Mouse (Mus musculus) heart, adult 9 months (tissue): ENCODE measurements at regions not wholly inside any gene's neighbourhood (a gene's known extent, or its start where the extent isn't known, plus 50 kb on each side); places are given as distances from the start of the nearest gene placed in this dataset.

Experiments
- DNase-seq, 2 experiments: peaks; one replicate each; pipeline ENCODE4 v3.0.0; 2022; ENCODE audit warnings: low spot score in 2 of 2

DNA sequence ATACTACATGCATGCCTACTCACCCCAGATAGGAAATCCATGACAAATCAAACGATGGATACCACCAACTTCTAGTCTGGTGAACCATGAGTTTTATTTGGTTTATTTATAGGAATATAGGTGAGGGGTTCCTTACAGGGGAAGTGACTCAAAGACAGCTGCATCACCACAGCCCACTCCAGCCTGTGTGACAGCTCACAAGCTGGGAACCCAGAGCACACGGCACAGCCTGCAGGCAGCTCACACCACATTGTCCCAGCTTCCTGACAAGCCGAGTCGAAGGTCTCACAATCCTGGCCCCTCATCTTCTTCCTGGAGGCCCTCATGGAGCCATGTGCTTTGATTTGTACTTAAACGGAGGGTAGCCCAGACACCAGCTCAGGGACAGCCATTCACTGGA, 214.7 kb downstream of the Cog6 start:
- no peak for DNase-seq

DNA sequence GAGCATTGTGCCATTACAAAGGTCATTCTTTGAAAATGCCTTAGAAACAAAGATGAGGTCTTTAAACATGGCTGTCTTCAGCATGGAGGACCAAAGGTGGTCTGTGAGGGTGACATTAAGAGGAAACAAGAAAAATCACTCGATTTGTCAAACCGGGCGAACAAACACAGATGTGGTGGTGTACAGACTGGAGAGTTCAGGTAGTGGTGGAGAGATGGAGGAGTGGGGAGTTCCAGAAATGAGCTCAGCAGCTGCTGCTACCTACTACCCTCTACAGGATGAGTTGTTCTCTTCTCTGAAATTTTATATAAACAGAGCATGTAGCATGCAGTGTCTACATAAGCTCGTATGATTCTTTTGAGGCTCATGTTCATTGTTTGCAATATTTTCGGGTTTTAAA, 215.6 kb downstream of the Cog6 start:
- no peak for DNase-seq

DNA sequence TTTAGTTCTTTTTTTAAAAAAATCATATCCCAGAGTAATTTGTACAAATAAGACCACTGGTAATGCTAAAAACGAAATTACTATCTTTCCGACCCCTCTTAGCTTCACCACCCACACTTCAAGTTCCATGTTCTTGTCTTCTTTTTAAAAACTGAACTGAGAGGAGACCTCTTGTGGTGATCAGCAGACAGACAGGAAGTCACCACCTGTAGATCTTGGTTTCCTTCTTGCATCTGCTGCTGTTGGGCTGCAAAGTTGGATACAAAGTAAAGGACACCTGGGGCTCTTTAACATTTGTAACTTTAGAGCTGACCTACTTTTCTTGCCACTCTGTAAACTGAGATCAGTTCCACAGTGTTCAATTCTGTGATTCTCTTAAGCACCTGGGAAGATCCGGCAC, 216.4 kb downstream of the Cog6 start:
- DNase-seq = no peak

DNA sequence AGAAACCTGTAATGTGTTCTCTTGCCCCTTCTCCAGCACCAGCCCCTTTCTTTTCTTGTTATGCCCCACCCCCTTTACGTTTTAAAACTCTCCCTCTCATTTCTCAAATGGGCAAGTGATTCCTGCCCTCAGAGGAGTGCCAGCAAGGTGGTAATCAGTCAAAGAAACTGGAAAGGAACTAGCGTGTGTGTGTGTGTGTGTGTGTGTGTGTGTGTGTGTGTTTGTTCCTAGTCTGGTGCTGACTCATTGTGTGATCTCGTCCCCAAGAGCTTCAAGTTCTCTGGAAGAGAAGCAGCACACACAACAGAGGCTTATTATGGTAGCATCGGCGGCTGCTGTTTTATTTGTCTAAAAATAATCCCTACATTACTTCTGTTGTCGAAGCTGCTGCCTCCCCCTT, 219.2 kb downstream of the Cog6 start:
- DNase-seq = peak; percentile 15 to 26

DNA sequence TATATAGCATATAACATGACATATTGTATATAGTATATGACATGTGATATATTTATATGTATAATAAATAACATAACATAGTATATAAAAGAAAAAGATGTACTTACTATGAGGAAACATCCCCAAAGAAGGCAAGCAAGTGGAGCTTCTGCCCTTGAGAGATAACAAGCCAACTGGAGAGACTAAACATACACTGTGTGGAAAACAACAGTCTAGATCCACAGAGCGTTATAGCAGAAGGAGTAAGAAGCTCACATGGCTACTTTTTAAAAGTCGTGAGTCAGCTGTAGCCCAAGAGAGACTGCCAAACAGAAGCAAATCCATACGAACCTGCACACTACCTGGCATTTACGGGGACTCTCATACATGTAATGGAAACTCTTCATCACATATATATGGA, 219.9 kb downstream of the Cog6 start:
- DNase-seq = no peak

DNA sequence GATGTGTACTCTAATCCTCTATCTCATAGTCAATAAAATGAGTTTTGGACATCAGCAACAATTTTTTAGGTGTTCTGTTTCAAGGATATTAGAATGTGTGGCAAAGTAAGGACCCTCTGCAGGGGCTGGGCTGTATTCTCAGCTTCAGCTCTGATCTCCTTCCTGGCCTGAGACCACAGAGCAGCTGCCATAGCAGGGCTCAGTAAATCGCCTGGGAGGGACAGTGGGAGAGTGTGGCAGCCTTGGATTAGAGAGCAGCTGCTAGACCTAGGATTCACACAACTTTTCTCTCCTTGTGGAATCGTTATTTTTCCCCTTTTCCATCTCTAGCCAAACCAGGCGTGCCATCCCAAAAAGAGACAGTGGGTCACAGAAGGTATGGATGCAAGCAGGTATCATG, 222.8 kb downstream of the Cog6 start:
- no peak for DNase-seq

DNA sequence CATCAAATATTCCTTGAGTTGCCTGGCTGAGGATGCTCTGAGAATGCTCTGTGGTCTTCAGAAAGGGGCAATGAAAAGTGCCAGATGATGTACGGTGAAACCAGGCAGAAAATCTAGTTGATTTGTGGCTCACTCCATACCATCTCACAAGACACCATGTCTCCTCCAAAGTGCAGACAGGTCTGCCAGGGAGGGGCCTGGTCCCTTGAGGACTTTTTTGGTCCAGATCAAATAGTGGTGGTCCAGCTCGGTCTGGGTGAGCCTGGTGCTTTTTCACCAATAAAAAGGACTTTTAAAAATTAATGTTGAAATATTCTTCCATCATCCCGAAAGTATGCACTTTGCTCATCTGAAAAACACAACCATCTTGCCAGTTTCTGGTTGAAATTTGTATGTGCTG, 224.2 kb downstream of the Cog6 start:
- DNase-seq = peak; percentile 10 to 49

DNA sequence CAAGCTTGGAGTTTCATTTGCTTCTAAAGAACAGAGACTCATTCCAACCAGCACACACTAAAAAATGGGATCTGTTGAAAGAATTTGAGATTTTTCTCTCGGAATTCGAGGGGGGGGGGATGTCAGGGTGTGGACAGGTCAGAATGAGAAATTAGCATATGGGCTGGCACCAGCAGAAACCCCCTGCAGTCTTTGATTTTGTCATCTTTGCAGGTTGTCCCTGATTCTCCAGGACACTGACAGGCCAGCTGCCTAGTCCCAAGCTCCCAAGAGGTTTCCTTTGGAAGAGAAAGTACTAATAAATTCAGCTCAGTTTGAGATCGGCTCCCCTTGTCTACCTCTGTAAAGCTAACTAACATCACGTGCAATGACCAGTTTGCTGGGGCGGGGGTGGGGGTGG, 224.9 kb downstream of the Cog6 start:
- no peak for DNase-seq

DNA sequence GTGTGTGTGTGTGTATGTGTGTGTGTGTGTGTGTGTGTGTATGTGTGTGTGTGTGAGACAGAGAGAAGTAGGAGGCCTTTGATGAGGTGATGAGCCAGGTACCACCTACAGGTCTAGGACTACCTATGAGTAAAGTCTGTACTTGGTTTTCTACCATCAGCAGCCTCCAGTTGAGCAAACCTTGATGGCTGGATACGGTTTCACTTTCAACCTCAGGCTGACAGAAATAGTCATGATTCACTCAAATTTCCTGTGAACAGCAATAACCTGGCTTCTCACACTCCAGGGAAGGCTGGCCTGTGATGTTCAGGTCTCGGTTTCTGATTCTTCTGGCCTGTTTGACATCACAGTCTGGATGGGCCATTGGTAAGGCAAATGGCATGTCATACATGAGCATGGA, 226.1 kb downstream of the Cog6 start:
- no peak for DNase-seq

DNA sequence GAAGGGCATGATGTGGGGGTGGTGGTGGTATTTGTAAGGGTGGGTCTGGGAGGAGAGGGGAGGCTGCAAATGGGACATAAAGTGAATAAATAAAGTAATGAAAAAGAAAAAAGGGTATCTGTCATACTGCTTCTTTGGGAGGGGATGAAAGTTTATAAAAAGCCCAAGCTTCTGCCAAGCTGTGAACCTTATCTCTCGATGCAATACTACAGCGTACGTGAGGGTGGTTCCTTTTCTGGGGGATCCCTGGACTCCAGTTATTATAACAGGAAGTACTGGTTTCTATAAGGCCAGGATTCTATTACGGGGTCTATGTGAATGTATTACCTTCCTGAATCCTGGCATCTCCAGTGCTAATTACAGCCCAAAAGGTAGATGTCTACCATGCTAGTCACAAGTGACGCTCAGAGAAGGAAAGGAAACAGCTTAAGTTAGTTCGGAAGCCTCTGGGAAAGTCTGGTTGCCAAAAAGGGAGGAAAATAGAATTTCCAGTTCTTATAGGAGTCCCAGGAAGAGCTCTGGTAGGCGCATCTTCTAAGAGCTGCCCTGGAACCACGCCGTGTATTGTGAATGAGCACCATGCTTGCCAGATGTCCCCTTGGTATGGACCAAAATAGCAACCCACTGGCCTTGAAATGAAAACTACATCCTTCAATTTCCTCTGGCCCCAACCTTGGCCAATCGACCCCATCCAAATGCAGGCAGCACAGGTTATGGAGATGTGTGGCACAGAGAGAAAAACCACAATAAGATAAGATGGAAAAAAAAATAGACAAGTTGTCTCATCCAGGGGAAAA, 228.9 kb downstream of the Cog6 start:
- DNase-seq = no peak

DNA sequence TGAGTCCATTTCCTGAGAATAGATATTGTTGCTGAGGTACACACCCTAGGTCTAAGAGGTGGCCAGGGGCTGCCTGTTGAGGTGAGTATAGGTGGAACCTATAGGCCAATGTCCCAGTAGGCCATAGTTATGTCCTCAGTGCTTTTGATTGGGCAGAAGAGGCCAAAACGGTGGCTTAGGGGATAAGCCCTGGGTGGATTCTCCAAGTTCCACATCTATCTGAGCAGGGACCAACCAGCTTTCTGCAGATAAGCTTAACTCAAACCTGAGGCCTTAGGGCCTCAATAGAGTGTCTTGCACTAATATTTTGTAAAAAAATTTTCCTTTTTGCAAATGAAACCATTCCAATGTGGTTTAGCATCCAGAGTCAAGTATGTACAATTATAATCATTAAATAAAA, 231.4 kb downstream of the Cog6 start:
- no peak for DNase-seq

DNA sequence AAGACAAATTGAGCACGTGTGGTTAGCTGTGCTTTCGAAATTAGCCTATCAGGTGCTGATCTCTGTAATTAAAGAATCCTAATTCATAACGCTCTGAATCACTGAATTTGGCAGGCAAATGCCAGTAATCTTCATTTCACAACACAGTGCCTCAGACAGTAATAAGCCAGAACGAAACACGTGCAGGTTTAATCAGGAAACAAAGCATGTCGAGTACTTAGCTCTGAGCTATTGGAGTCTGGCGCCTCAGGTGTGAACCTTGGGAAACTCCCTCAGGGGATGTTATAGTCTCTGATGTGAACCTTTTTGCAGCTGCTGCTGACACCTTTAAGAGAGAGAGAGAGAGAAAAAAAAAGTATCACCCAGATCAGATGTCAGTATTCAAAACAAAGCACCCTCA, 232.6 kb downstream of the Cog6 start:
- DNase-seq = no peak

DNA sequence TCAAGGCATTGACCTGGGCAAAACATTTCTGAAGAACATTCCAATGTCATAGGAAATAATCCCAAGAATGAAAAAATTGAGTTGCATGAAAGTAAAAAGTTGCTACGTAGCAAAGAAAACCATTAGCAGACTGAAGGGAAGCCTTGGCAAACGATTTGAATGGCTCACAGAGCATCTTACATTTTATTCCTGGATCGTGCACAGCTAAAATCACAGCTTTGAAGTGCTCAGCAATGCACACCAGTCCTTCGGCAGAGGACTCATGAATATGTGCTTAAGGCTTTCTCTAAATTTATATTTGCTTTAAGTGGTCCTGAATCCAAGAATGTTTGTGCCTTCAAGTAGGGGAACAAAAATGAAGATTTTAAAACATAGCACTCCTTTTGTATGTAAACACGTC, 234.5 kb downstream of the Cog6 start:
- no peak for DNase-seq

DNA sequence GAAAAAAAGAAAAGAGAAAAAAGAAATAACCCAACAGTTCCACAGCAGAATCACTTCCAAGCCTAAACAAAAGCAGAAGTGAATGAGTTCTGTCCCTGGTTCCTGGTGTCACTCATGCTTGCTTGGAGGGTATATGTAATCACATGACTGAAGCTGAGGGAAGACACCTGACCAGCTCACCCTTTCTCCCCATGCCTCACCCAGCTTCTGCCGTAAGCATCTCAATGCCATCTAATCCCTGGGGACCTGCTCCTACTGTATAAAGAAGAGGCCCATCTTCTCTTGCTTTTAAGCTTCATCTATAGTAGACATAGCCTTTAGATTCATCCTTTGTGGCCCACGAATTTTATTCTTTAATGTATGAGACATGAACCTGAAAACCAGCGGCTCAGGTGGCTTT, 235.5 kb downstream of the Cog6 start:
- no peak for DNase-seq

DNA sequence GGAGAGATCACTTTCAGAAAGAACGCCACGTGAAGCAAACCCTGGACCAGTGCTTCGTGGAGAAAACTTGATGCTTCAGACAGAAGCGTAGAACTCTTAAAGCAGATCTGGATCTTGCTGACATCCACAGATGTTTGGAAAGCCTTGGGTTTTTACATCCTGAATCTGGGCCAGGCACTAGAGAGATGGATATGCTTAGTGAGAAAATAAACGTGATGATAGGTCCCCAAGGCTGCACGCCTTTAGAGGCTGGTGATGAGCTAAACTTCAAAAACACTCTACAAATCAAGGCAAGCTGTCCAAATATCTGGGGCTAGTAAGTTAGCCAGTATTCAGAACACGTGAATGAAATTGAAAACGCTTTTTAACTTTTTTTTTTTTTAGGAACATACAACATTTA, 236.7 kb downstream of the Cog6 start:
- DNase-seq = no peak

DNA sequence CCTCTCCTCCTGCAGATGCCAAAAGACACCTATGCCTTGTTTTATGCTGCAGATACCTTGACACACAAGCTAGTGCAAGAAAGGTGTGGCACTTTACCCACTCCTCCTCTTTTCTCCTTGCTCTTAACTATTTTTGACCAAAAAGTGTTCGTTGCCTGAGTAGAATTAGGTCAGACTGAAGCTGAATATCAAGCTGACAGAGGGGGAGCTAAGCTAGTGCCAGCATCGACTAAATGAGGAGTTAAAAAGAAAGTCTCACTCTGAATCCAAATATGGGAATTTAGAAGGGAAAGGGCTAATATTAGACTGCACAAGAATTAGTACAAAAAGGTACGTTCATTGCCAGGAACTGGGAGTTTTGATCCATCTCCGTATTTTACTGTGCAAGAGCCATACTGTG, 241.2 kb downstream of the Cog6 start:
- no peak for DNase-seq

DNA sequence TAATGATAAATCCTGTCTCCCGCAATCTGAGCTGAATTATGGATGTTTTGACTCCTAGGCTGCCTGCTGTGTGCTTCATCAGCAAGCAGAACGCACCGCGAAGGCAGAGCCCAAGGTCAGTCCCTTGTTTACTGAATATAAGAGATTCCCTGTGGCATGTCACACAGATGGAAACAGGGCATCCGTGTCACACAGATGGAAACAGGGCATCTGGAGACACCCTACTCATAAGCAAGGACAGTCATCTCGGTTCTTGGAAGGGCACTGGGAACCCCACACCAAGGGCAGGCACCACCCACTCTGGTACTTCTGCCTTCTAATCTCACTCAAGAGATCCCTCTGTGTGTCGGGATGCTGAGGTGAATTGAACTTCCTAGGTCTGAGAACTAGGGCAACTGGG, 241.9 kb downstream of the Cog6 start:
- DNase-seq = no peak

DNA sequence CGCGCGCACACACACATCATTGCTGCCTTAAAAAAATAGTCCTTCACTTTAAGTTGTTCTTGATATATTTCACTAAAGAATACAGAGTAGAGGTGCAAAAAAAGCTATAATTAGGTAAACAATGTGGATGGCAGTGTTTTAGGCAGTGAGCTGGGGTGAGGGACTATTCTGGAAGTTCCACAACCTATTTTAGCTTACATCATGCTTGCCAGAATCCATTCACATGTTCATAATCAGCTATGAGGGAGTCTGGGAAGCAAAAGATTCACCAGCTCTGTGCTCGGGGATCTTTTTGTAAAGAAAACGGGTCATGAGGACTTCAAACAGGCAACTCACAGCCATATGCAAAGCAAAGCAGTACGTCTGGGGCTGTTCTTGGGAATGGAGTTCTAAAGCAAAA, 242.3 kb downstream of the Cog6 start:
- no peak for DNase-seq

DNA sequence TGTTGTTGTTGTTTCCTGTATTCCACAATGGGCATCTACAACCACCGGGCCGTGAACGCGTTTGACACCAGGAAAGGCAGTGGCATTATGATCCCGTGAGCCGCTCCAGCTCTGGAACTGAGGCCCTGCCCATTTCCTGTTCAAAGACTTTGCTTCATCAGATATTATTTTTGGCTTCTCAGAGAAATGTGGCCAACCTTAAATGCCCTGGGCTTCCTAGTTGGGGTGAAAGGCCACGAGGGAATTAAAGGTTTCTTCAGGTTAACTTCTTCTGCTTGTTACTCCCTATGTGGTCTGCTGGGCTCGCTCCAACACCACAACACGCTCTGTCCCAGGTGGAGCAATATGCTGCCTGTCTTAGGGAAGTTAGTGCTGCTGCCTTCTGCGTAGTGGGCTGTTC, 249.8 kb downstream of the Cog6 start:
- DNase-seq = peak; percentile 32 to 36

DNA sequence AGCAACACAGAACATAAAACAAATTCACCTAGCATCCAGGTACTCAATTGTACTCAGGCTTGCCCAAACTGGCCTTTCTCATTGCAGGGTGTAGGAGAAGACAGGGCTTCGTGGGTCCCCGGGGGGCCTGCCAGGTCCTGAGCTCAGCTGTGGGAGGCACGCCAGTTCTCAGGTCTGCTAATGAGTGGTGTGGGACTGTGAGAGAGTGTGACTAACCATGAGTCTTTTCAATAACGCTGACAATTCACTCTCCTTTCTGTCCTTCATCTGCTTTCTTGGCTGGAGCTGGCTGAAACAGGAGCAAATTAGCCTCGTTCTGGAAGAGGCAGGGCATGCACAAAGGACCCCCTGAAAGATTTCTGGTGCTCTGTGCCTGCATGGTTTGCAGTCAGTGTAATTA, 250.2 kb downstream of the Cog6 start:
- no peak for DNase-seq

DNA sequence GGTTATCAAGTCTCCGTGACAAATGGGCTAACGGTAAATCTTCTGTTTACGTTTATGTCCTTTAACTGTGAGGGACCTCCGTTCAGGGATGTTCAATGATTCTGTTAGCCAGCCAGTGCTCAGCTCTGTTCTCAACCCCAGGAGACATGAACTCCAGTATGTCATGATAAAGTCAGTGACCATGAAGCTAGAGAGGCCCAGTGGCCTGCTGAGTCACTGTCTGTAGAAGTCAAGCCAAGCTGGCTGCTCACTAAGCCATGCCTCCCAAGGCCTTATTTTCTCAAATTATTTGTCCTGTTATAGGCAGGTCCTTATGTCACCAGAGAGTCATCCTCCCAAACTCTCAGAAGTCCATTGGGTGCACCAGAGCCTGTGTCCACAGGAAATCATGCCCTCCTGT, 252.9 kb downstream of the Cog6 start:
- DNase-seq = peak; percentile 43 to 48

DNA sequence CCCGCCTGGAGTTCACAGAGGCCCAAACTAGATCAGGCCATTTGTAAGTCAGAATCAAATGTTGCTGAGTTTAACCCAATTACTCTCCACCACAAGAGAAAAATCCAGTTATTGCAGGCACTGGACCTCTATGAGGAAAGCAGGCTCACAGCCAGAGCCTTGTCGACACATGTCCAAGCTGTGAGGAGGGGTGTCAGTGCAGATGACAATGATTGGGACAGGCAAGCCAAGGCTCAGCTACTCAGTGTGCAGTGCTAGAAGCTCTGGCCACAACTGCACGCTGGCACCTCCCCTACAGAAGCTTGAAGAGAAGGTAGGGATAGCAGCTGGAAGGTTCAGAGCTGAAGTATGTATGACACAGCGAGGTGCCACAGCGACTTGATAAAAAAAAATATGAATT, 253.4 kb downstream of the Cog6 start:
- peak in 1 of 2 experiments; percentile 8 for DNase-seq

DNA sequence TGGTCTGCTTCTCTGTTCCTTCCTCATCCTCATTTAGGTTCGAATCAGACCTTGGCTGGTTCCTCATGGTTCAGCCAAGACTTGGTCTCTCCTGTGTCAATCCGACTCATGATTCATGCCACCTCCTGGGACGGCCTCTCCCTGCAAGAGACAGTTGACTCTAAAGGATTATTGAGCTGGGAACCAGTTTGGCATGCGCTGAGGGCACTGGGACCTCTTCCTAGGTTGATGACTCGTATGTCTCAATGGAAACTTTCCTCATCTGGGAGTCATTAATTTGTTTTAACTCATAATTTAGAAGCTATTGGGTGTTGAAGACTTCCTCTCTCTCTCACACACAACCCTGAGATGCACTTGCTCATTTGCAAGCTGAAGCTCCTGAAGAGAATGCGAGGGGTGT, 254.5 kb downstream of the Cog6 start:
- DNase-seq = no peak

DNA sequence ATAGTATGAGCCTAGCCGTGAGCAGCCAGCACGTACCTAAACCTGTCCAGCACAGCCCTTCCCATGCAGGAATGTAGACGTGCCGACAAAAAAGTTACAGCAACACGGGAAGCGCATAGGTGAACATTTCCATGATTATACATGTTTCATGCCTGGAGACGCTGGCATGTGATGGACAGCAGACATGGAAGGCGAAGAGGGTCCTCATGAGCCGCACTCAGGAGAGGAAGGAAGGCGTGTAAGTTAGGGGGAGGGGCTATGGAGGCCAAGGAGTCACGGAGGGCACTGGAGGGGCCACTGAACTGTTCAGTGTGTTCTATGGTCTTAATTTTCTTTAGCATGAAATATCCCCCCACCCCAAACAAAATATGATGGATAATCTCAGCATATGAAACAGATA, 257.2 kb downstream of the Cog6 start:
- DNase-seq = no peak
